Mouse (Mus musculus) G1E-ER4 (cell line): Measurements from ENCODE around the gene Gdnf. TPM values are rescaled to one million over a fixed set of nuclear protein-coding genes. Genes with fewer than 3 reads are reported as not detected.

Experiments used
- GATA1 ChIP-seq: IDR thresholded peaks from one replicate; pipeline ENCODE4 v1.8.0; 2012; ENCODE audit warnings: low read length, inconsistent platforms
- polyA plus RNA-seq: library from polyadenylated mRNA; stranded (reverse); fragments of >175 nt; gene quantifications from 2 replicates; pipeline ENCODE4 v1.2.3, GENCODE M21; 2012

Gene Gdnf
- polyA plus RNA-seq: not detected in 2 replicates

DNA sequence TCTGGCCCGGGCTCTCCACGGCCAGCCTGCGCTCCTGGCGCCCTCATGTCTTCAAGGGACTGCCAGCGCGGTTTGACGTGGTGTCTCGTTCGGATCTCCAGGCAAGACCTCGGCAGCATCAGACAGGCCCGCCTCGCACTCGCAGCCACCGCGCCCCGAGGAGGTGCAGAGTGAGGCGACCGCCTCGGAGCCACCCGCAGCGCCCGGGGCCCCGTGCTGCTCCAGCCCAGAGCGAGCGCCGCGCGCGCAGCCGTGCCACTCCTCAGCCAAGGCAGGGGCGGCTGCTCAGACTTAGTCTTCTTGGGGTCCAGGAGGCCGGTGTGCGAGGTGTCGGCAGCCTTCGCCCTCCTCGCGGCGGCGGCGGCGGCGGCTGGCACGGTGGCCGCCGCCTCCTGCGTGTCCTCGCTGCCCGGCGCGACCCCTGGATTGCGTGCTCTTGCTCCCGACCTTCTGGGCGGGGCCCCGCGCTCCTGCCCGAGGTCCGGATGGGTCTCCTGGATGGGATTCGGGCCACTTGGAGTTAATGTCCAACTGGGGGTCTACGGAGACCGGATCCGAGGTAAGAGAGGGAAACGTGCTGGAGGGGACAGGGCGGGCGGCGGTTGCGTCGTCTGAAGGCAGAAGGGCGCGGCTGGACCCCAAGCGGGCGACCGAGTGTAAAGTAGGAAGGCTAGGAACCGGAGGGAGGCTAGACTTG is at the start of gene Gdnf:
Gene Gdnf, plus strand, starts transcription at position 291 of the 697 bp plus-strand sequence.
- TF ChIP-seq GATA1: no peak

DNA sequence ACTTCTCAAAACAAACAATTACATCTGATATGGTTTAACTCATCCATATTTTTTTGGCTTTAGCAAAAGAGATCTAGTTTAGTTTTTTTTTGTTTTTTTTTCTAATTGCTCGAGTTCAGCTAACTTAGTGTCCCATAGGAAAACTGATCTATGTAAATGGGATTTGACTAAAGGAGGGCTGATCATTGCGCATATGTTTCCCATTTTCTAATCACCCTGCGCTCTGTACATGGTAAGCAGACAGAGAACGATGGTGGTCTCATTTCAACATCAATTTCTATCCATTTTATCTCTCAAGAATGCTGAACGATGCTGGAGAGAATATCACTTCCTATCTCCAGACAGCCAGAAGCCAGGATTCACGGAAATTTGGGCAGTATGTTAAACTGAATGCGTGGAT is 43.5 kb upstream of the Gdnf start:
- TF ChIP-seq GATA1: no peak

DNA sequence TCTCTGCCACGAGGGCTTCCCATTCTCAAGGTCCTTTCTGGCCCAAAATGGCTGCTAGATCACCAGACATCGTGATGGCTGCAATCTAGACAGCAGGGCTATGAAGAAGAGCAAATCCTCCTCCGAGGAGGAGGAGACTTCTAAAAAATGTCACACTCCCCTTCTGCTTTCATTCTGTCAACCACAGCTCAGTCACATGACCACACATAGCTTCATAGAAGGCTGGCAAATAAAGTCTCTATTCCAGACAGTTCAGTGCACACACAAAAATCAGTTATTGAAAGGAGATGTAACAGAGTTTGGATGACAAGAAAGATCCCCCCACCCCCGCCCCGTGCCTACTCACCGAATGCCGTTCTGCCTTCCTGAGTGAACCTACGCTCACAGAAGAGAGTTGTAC is 37.7 kb upstream of the Gdnf start:
- TF ChIP-seq GATA1: no peak

DNA sequence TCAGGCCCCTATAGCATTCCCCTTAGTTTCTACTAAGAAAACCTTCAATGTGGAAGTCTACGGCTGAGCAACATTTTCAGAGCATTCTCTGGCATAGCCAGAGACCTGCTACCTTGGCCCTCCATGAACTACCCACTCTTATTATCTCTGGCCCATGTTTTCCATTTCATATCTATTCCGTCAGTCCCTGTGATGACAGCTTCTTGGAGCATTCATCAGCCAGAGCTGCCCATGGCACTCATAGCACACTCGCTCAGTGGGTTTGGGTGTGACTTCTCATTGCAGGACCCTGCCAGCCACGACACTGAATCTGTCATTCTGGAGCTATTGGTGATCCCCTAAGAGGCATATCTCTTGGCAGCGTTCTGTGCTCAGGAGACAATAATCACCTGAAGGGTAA is 29.1 kb upstream of the Gdnf start:
- TF ChIP-seq GATA1: no peak

DNA sequence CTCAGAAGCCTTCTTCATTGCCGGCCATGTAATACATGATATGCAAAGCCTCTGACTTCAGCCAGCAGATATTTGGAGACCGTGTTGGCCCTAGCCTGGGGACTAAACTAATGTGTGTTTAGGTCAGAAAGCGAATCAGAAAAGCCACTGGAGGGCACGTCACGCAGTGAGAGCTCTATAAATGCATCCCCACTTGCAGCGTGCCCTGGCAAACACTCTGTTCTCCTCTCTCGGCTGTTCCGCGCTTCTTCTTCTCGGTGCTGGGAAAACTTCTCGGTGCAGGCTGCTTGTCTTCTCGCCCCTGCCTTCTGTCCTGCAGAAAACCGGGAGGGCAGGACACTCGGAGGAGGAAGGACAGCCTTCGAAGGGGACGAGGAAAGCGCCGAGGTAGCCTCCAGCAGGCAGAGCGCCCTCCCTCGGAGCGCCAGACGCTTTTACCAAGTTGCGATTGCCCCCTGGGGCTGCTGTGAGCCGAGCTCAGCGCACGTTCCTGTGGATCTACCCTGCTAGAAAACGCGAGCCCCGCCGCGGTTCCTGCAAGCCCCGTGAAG is 730 bp upstream of the Gdnf start:
- TF ChIP-seq GATA1: no peak

DNA sequence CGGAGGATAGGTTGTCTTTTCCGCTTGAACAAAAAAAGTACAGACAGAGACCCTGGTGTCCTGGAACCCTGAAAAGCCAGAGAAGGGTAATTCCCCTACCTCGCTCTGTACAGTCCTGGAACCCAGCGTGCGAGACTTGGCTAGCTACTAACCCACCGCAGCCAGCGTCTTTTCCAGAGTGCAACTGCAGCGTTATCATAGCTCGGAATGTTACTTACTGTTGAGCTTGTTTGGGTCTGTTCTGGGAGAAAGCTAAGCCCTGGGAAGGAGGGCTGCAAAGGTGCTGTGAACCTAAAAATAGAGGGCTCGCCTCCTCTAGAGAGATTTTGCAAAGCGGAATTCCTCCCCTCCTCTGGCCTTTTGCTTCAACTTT is 593 bp downstream of the Gdnf start:
- TF ChIP-seq GATA1: no peak

DNA sequence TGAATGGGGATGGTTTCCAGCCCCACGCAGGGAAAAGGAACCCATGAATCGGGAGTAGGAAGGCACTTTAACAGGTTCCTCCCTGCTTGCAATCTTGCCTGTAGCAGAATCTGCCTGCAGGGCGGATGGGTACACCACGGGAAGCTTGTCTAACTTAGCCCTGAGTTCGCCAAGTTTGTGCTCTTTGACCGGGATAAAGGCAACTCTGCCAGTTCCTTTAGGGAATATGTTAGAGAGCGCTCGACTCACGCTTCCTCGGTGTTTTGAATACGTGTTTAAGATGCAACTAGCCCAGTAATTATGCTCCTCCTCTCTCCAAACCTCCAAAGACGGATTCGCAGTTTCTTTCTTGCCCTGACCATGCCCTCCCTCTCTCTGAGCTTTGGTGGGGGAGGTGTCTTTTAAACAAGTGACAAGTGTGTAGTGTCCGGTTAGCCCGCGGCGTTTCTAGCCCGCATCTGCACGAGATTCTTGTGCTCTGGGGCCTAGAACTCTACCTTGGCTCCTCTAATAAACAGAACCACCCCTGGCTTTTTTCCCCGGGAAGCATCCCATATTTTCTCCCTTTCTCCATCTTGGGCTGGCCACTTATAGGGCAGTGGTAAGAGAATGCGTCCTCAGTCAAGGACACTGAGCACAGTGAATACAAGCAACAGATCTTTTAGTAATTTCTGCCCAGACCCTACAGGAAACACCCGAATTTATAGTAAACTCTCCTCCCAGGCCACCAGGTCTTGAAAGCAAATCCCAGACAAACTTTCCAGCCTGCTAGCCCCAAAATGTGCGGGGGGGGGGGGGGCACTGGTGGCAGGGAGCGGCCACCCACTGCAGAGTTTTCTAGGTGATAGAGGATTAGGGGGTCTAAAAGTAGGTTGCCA is 1.4 kb downstream of the Gdnf start:
- TF ChIP-seq GATA1: no peak

DNA sequence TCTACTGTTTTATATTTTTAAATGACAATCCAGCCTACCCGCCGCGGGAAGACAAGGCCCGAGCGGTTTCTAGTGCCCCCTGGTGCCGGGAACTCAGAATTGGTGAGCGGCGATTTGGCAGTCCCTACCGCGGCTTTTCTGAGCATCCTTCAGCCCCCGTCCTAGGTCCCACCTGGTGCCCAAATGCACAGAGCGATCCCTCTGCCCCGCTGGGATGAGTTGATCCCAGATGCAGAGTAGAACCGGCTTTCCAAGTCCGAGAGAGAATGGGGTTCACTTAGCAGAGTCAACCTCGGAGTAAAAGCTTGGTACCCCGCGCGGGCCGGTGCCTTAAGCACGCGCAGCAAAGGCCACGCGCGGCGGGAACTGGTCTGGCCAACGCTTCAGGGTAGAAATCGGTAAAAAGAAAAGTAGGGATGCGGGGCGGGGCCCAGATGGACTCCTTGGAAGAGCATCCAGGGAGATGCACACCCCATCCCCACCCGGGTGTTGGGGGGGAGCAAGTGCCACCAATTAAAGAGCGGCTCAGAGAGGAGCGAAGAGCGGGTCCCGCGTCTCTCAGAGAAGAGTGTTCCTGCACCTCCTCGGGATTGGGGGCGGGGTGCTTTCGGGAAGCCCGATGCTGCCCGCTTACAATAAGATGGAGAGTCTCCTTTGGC is 2.4 kb downstream of the Gdnf start:
- TF ChIP-seq GATA1: no peak

DNA sequence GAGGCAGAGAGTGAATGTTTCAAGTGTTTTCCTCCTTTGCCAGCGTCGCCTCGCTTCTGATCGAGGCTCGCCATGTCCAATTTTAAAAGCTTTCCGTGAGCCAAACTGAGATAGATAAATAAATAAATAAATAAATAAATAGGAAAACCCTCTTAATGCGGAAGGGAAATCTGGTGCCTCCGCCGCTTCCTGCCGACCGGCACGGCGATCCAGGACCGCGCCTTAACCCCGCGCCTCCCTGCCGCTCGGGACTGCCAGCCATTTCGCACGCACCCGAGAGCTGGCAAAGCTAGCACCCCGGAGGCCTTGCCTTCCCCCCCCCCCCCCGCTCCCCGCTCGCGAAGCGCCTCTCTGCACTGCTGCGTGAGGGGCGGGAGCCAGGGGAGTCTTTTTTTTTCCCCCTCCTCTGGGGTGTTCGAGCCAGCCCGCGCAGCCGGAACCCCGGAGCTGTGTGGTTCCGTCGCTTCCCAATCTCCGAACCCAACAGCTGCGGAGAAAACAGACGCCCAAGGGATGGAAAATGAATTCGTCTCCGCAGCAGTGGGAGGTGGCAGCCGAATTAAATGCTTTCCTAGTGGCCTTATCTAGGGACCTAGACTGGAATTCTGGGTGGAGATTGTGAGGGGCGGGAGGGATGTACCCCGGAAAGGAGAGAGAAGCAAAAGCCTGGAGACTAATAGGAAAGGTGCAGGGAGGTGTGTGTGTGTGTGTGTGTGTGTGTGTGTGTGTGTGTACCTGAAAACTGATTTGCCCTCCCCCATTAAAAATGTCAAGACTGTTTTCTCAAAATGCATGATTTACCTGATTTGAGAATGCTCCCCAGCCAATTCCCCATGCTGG is 3.1 kb downstream of the Gdnf start:
- TF ChIP-seq GATA1: no peak

DNA sequence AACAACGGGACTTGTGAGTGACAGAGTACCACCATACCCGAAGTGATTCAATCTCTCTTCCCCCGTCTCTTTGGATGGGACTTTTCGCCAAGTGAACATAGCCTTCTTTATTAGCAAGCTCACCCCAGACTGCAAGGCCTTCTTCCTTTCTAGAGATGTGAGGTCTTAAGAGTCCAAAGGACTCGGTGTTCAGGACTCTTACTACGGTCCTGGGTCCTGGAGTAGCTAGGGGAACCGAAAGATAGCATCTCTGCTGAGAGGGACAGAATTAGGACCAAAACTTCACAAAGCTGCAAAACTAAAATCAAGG is 3.7 kb downstream of the Gdnf start:
- TF ChIP-seq GATA1: no peak

DNA sequence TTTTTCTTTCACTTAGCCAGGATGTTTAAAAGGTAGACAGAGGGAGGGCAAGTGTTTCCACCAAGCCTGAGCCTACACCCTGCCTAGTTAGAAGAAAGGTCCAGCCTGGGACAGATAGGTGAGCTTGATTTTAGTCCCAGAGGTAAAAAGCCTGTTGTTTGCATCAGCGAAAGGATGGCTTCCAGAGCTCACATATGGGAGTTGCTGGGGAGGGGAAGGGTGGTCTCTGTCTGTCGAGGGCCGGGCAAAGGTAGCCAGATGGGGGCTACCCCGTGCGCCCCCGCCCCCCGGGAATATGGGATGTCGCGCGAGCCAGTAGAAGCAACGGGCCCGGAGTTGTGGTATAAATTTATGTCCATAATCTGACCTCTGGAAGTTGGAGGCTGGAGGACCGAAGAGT is 4.3 kb downstream of the Gdnf start:
- TF ChIP-seq GATA1: no peak

DNA sequence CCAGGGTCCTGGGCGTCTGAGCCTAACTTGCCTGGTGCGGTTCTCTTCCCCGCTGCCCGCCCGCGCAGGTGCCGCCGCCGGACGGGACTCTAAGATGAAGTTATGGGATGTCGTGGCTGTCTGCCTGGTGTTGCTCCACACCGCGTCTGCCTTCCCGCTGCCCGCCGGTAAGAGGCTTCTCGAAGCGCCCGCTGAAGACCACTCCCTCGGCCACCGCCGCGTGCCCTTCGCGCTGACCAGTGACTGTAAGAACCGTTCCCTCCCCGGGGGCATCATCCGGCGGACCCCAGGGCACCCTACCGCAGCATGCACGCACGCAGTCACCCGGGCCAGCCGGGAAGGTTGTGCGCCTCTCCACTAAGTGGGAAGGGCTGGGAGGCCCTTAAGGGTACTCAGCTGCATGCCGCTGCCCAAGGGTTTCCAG is 4.9 kb downstream of the Gdnf start:
- TF ChIP-seq GATA1: no peak

DNA sequence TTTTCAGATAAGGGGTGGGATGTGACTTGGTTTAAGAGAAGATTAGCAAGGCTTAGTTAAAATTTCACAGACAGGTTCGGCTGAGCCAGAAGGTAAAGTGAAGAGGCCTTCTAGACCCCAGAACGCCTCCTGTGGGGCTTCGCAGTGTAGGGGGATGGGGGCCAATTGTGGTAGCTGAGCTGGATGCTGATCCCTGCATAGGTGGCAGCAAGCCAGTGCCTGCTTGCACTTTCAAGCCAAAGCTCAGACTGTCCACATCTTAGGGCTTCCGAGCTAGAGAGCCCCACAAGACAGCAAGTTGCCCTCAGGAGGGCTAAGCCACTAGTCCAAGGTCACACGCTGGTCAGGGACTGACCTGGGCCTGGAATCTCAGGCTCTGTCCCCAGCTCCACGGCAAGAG is 13.2 kb downstream of the Gdnf start:
- TF ChIP-seq GATA1: no peak

DNA sequence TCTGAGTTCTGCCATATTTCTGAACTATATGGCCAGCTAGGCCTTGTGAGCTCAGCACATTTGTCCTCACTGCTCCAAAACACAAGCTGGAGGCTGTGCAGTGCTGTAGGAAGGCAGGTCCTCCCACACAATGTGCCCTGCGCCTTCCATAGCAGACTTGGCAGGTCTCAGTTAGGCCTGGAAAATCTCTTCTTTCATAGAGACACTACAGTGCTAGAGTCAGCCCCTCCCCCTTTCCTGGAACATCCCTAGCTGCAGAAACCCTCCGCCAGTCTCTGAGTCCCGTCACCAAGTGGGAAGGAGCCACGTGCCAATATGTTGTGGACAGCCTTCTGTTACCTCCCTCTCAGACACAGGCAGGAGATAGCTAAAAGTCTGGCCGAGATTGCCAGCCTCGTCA is 14.9 kb downstream of the Gdnf start:
- TF ChIP-seq GATA1: no peak

DNA sequence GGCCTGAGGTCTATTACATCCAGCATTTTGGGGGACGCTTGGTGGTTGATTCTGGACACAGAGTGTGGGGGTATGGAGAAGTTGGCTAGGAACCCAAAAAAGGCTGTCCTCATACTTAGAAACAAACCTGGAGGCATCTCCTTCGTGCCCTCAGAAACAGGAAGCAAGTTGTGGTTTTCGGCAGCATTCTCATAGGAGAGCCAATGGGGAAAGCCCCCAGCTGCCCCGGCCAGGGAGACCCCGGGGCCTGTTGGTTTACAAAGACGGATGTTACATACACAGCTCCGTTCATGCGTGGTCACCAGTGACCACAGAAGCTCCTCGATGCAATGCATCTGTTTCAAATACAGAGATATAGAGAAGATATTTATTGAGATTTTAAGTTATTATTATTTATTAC is 24.8 kb downstream of the Gdnf start:
- TF ChIP-seq GATA1: no peak
